Mouse (Mus musculus): ENCODE data around the gene Atg7. TPM values are rescaled to one million over a fixed set of nuclear protein-coding genes. Genes with fewer than 3 reads are reported as not detected.

Atg7 gene
- total and polyA plus RNA-seq, 2 experiments from 2014 or later = 16.6 to 17.5 TPM

DNA sequence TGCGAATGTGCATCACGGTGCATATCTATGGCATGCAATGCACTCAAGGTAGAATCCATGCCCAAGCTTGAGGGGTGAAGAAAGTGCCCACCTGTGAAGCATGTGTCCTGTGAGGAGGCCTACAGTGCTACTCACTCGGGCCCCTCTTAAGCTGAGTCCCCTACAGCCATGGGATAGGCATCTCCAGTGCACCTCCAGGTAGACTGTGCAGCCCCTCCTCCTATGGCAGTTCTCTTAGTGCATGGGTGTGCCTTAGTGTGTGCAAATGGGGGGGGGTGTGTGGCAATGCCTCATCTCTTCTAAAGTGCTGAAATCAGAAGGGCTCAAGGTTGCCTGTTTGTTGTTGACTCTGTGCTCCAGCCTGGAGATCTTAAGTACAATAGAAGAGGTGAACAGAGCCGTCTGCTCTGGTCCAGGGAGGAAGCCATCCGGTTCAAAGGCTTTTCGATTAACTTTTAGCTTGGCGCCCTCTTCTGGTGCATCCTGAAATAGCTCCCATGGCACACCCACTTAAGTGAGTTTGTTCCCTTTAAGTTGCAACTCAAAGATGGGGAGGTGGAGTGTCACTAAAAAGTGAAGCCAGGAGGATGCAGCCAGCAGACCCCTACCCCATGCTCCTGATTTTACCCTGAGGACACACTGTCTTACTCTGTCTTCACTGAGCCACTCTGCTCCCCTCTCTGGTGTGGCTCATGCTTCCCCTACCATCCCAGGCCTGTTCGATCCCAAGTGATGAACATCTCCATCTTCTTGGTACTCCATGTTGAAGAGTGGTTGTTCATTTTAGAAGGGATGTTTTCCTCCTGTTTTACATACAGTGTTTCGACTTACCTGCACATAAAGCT lies 55.0 kb downstream of the Atg7 start:
- no peaks in the 10 kb centered on the region for H3K27me3 ChIP-seq (ENCODE audit: insufficient read depth, low read length)
- no peaks in the 10 kb centered on the region for H3K4me1 ChIP-seq (ENCODE audit: insufficient read depth, low read length)
- H3K4me3 ChIP-seq (ENCODE audit: low read length) = no peak overlapping the region
- DNase-seq (ENCODE audit: low spot score) = peak; percentile 89
- H3K27ac ChIP-seq = no peak overlapping the region
- H3K9ac ChIP-seq (replicated peaks; ENCODE audit: low read length) = no peak overlapping the region
- TF ChIP-seq CTCF (IDR thresholded peaks at IDR 0.05; ENCODE audit: low read depth) = peak; percentile 86
- H3K36me3 ChIP-seq (ENCODE audit: insufficient read depth, low read length) = 0 out of 2 replicates have a peak, but pooled peaks cover 5% of the 10 kb centered on the region
- WGBS = 49% methylated on average over 9 of the region's 9 CpGs
- peak; percentile 67 for ATAC-seq
- H3K9me3 ChIP-seq (ENCODE audit: low read length) = no peaks in the 10 kb centered on the region
- no peak overlapping the region for H3K4me2 ChIP-seq (ENCODE audit: low read depth, low read length)

DNA sequence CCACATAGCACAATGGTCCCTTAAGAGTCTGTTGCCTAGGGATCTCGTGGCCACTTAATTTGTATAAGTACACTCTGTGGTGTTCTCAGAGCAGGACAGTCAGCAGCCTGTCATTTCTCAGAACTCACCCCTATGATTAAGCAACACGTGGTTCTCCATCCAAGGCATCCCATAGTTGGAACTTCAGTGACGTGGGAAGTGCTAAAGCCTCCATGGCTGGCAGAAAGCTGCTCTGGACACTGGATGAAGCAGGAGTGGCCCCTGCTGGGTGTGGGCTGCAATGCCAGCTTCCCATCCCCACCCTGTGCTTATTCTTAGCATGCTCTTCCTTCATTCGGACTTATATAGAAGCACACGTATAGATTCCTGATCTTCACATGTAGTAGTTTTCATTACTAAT lies 55.7 kb downstream of the Atg7 start:
- 0 out of 2 replicates have a peak, but pooled peaks cover 5% of the 10 kb centered on the region for H3K36me3 ChIP-seq (ENCODE audit: insufficient read depth, low read length)
- H3K4me3 ChIP-seq (ENCODE audit: low read length) = no peak overlapping the region
- no peaks in the 10 kb centered on the region for H3K4me1 ChIP-seq (ENCODE audit: insufficient read depth, low read length)
- WGBS = 61% methylated on average over 5 of the region's 5 CpGs
- TF ChIP-seq CTCF (IDR thresholded peaks at IDR 0.05; ENCODE audit: low read depth) = peak; percentile 69
- DNase-seq (ENCODE audit: low spot score) (peak; percentile 43), ATAC-seq (peak; percentile 67; the same call in 1 of the 2 replicates)
- no peak overlapping the region for H3K9ac ChIP-seq (replicated peaks; ENCODE audit: low read length)
- H3K27me3 ChIP-seq (ENCODE audit: insufficient read depth, low read length) = no peaks in the 10 kb centered on the region
- H3K9me3 ChIP-seq (ENCODE audit: low read length) = no peaks in the 10 kb centered on the region
- no peak overlapping the region for H3K4me2 ChIP-seq (ENCODE audit: low read depth, low read length)
- H3K27ac ChIP-seq = no peak overlapping the region

DNA sequence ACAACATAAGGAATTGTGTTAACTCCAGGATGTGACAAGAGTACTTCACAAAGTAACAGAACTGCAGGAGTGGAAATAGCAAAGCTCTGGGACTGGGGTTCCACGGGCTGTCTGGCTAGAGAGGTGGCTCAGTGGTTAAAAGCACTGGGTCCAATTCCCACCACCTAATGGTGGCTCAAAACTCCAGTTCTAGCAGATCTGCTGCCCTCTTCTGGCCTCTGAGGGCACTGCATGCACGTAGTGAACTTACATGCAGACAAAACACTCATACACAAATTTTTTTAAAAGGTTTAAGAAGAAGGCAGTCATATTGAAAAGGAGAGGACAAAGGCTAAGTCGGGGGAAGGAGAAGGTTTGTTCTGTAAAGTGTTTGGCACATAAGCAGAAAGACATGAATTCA lies 57.8 kb downstream of the Atg7 start:
- ATAC-seq (no peak), DNase-seq (ENCODE audit: low spot score) (no peak)
- H3K27me3 ChIP-seq (ENCODE audit: insufficient read depth, low read length) = no peaks in the 10 kb centered on the region
- H3K4me2 ChIP-seq (ENCODE audit: low read depth, low read length) = no peak overlapping the region
- no peaks in the 10 kb centered on the region for H3K4me1 ChIP-seq (ENCODE audit: insufficient read depth, low read length)
- no peaks in the 10 kb centered on the region for H3K9me3 ChIP-seq (ENCODE audit: low read length)
- 79% methylated on average over 3 of the region's 3 CpGs for WGBS
- peak; percentile 51 for TF ChIP-seq CTCF (IDR thresholded peaks at IDR 0.05; ENCODE audit: low read depth)
- peaks cover 12% of the 10 kb centered on the region; the same call in 1 of the 2 replicates for H3K36me3 ChIP-seq (ENCODE audit: insufficient read depth, low read length)
- no peak overlapping the region for H3K9ac ChIP-seq (replicated peaks; ENCODE audit: low read length)
- H3K4me3 ChIP-seq (ENCODE audit: low read length) = no peak overlapping the region
- no peak overlapping the region for H3K27ac ChIP-seq

DNA sequence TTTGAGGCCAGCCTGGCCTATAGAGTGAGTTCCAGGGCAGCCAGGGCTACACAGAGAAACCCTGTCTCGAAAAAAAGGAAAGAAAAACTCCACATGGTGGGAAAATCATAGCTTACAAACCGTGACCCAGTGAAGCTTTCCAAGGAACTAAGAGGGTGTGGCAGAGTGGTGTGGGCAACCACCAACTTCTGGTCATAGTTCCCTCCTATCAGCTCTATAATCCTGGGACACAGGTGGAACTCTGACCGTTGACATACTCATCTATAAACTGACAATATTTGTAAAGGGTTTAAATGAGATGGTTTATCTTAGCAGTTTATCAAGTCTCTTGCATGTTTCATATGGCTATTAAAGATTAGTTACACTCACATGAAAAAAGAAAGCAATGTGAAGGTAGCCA lies 64.1 kb downstream of the Atg7 start:
- no peak for ATAC-seq
- 90% methylated on average over 3 of the region's 3 CpGs for WGBS

DNA sequence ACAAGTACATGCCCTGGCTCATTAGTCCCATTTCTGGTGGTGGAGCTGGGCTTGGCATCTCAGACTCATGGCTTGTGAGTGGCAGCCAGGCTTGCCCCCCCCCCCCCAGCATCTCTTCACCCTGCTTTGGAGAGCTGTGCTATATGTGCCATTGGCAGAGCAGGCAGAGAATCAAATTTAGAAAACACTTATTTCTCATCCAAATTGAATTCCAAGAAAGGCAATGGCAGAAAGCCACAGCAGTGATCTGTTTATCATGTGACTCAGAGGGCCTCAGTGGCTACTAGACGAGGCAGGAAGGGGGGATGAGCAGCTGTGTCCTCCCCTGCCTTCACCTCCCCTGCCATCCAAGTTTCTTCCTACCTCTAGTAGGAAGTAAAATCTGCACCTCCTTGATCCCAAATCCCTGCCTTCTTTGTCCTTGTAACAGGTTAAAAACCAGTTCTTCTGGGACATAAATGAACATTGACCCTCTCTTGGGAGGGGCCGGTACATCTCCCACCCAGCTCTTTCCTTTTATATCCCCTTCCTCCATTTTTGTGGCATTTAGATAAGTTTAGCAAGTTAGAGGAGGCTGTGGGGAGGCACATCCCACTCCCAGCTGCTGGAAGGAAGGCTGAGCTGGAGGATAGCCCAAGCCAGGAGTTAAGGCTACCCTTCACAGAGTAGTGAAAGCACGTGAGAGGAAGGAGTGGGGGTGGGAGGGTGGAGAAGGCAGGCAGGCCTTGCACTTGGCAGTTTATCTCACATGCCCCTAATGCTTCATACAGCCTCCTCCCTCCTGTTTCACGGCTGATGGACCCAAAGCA lies 69.5 kb downstream of the Atg7 start:
- WGBS = 62% methylated on average over 4 of the region's 4 CpGs
- H3K4me1 ChIP-seq (ENCODE audit: insufficient read depth, low read length) = peaks cover 7% of the 10 kb centered on the region; the same call in 1 of the 2 replicates
- H3K4me3 ChIP-seq (ENCODE audit: low read length) = no peak overlapping the region
- no peak for TF ChIP-seq CTCF (IDR thresholded peaks at IDR 0.05; ENCODE audit: low read depth)
- H3K27ac ChIP-seq = no peak overlapping the region
- ATAC-seq = no peak
- no peak overlapping the region for H3K9ac ChIP-seq (replicated peaks; ENCODE audit: low read length)
- H3K36me3 ChIP-seq (ENCODE audit: insufficient read depth, low read length) = no peaks in the 10 kb centered on the region
- DNase-seq (ENCODE audit: low spot score) = no peak
- no peaks in the 10 kb centered on the region for H3K27me3 ChIP-seq (ENCODE audit: insufficient read depth, low read length)
- H3K9me3 ChIP-seq (ENCODE audit: low read length) = no peaks in the 10 kb centered on the region
- no peak overlapping the region for H3K4me2 ChIP-seq (ENCODE audit: low read depth, low read length)

More for the DNA sequence above, 64.1 kb downstream of the Atg7 start:
- no peak for TF ChIP-seq CTCF (IDR thresholded peaks at IDR 0.05; ENCODE audit: low read depth)
- Histone ChIP-seq H3K36me3 (ENCODE audit: insufficient read depth, low read length) (peaks cover 7% of the 10 kb centered on the region; the same call in 1 of the 2 replicates), H3K9ac (replicated peaks; ENCODE audit: low read length) (no peak overlapping the region), H3K27me3 (ENCODE audit: insufficient read depth, low read length) (no peaks in the 10 kb centered on the region), H3K4me1 (ENCODE audit: insufficient read depth, low read length) (no peaks in the 10 kb centered on the region), H3K4me2 (ENCODE audit: low read depth, low read length) (no peak overlapping the region), H3K4me3 (ENCODE audit: low read length) (no peak overlapping the region), H3K27ac (no peak overlapping the region), H3K9me3 (ENCODE audit: low read length) (no peaks in the 10 kb centered on the region)
- DNase-seq (ENCODE audit: low spot score) = no peak

DNA sequence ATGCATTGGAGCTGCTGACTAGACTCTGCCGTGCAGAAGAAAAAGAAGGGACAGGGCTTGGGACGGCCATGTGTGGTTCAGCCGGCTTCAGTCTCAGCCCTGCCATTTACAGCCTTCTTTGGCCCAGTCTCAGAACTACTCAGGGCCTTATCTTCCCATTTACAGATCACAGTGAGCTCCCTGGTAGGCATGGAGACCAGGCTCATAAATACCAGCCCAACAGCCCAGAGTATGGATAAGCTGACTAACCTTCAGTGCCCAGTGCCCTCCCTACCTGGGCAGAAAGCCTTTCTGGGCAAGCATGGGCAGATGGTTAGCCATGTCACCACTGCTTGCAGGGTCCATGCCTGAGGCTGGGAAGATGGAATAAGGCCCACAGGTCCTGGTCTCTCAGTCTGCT lies 70.6 kb downstream of the Atg7 start:
- WGBS = 64% methylated on average over 3 of the region's 3 CpGs
- Histone ChIP-seq H3K4me3 (ENCODE audit: low read length) (no peak overlapping the region), H3K36me3 (ENCODE audit: insufficient read depth, low read length) (no peaks in the 10 kb centered on the region), H3K9ac (replicated peaks; ENCODE audit: low read length) (no peak overlapping the region), H3K27me3 (ENCODE audit: insufficient read depth, low read length) (no peaks in the 10 kb centered on the region), H3K4me2 (ENCODE audit: low read depth, low read length) (no peak overlapping the region), H3K9me3 (ENCODE audit: low read length) (no peaks in the 10 kb centered on the region), H3K27ac (no peak overlapping the region), H3K4me1 (ENCODE audit: insufficient read depth, low read length) (peaks cover 7% of the 10 kb centered on the region)
- no peak for TF ChIP-seq CTCF (IDR thresholded peaks at IDR 0.05; ENCODE audit: low read depth)
- DNase-seq (ENCODE audit: low spot score) (no peak), ATAC-seq (no peak)

Data from hindbrain, postnatal 0 days (tissue).